Mouse (Mus musculus) midbrain, embryonic 16.5 days (tissue): ENCODE results near the gene Tmem219. TPM values are rescaled to one million over a fixed set of nuclear protein-coding genes. Genes with fewer than 3 reads are reported as not detected.
"Not testable (repeated sequence)": the region's sequence is repeated elsewhere in the genome, so short reads cannot be mapped to it uniquely, and the experiment has no call there.

Experiments used
- ATAC-seq: fragments of 200-750 bp; cut with Nextera tagmentation; 2 replicates; pipeline ENCODE4 v1.8.0; 2017; ENCODE audit warnings: moderate TSS enrichment
- H3K27ac ChIP-seq: fragments of 300-500 bp; sonication (generic); 2 replicates; pipeline ENCODE4 v1.5.1; 2014; ENCODE audit warnings: mild to moderate bottlenecking, low read length, mixed read lengths
- H3K27me3 ChIP-seq: fragments of 300-500 bp; sonication (generic); 2 replicates; pipeline ENCODE4 v1.6.1; 2014; ENCODE audit warnings: low read depth, low read length, mixed read lengths; ENCODE audit not compliant: control insufficient read depth, insufficient read depth
- H3K36me3 ChIP-seq: fragments of 300-500 bp; sonication (generic); 2 replicates; pipeline ENCODE4 v1.6.1; 2014; ENCODE audit warnings: mild to moderate bottlenecking, low read length, moderate library complexity, mixed read lengths; ENCODE audit not compliant: control insufficient read depth, insufficient read depth
- H3K4me1 ChIP-seq: fragments of 300-500 bp; sonication (generic); 2 replicates; pipeline ENCODE4 v1.6.1; 2014; ENCODE audit warnings: mild to moderate bottlenecking, low read length, mixed read lengths; ENCODE audit not compliant: control insufficient read depth, insufficient read depth
- H3K4me2 ChIP-seq: fragments of 300-500 bp; sonication (generic); 2 replicates; pipeline ENCODE4 v1.6.1; 2014; ENCODE audit warnings: mild to moderate bottlenecking, low read length, mixed read lengths
- H3K4me3 ChIP-seq: fragments of 300-500 bp; sonication (generic); 2 replicates; pipeline ENCODE4 v1.5.1; 2014; ENCODE audit warnings: low read depth, mild to moderate bottlenecking, low read length, moderate library complexity, mixed read lengths
- H3K9ac ChIP-seq: fragments of 300-500 bp; sonication (generic); 2 replicates; pipeline ENCODE4 v1.6.1; 2014; ENCODE audit warnings: low read depth, low read length, mixed read lengths
- H3K9me3 ChIP-seq: fragments of 300-500 bp; sonication (generic); replicated peaks from 2 replicates; pipeline ENCODE4 v1.6.1; 2014; ENCODE audit warnings: mild to moderate bottlenecking, low read length, mixed read lengths; ENCODE audit not compliant: control insufficient read depth, poor library complexity, severe bottlenecking
- WGBS: fragments of 180-500 bp; shearing (Covaris S2); extraction: QIAGEN DNeasy Blood & Tissue Kit; methylation state at CpG from one replicate; pipeline ENCODE4 v1.1.7; 2014; 5-methylcytosine and 5-hydroxymethylcytosine counted together
- polyA plus RNA-seq: library from polyadenylated mRNA; unstranded; fragments of >200 nt; fragmentation: Nextera tagmentation; extraction: Ambion mirVana; gene quantifications from 2 replicates; pipeline ENCODE4 v1.2.1, GENCODE M21; 2015

The Tmem219 gene
- polyA plus RNA-seq, 1 experiment from 2014 or later: 34.0 TPM

- Histone ChIP-seq H3K4me3 (no peak overlapping the region), H3K4me2 (no peak overlapping the region), H3K36me3 (no peaks in the 10 kb centered on the region), H3K9ac (no peak overlapping the region), H3K27me3 (no peaks in the 10 kb centered on the region), H3K4me1 (no peaks in the 10 kb centered on the region), H3K9me3 (no peaks in the 10 kb centered on the region), H3K27ac (no peak overlapping the region)
- 82% methylated on average over 3 of the region's 3 CpGs for WGBS
- no peak for ATAC-seq
Measured at GRCm38 (mm10) chr7:126905590-126905989, 17.1 kb downstream of the Tmem219 start.

DNA sequence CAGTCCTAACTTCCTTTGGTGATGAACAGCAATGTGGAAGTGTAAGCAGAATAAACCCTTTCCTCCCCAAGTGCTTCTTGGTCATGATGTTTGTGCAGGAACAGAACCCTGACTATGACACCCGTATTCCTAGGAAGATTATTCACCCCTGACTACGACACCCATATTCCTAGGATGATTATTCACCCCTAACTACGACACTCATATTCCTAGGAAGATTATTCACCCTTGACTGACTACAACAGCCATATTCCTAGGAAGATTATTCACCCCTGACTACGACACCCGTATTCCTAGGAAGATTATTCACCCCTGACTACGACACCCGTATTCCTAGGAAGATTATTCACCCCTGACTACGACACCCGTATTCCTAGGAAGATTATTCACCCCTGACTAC, 22.9 kb downstream of the Tmem219 start:
- not testable (repeated sequence) for H3K27ac ChIP-seq, H3K9ac ChIP-seq, H3K4me3 ChIP-seq, H3K27me3 ChIP-seq, H3K4me2 ChIP-seq, ATAC-seq, H3K36me3 ChIP-seq, H3K9me3 ChIP-seq
- peaks cover 16% of the 10 kb centered on the region for H3K4me1 ChIP-seq
- WGBS: 95% methylated on average over 7 of the region's 9 CpGs

DNA sequence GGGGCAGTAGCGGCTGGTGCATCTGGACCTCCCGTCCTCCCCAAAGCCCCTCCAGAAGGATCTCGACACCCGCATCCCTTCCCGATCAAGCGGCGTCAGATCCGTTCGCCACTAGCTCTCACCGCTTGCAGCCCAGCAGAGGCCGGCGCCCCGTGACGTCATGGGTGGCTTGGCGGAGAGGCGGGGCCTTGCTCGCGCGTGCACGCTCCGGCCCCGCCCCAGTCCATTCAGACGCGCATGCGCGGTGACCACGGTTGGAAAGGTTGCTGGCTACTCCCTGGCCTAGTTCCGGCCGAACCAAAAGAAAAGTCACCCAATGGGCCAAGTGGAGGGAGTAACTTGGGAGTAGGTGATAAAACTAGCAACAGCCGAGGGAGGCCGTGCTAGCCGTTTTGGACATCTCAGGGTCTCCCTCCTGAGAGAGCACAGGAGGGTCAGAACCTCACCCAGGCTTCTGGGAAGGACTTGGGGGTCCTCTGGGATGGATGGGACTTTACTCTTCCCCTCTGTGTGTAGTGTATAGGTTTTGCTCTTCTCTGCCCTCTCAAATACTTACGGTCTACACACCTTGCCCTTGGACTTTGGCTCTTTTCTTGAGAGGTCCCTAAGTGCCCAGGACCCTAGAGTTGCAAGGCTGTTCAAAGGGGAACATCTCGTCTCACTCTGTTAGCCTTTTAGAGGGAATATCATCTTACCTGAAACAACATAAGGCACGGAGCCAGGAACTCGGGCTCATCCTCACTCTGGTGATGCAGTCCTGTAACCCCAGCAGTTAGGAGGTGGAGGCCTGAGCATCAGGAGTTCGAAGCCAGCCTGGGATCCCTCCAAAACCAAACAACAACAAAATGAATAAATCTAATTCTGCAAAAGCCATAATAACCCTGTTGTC, 24.4 kb downstream of the Tmem219 start:
- Histone ChIP-seq H3K9me3 (no peaks in the 10 kb centered on the region), H3K4me2 (peak overlapping the region; percentile 79), H3K27me3 (no peaks in the 10 kb centered on the region), H3K4me3 (peak overlapping the region; percentile 65), H3K36me3 (no peaks in the 10 kb centered on the region), H3K27ac (peak overlapping the region; percentile 92), H3K4me1 (peaks cover 16% of the 10 kb centered on the region), H3K9ac (peak overlapping the region; percentile 89)
- WGBS: 12% methylated on average over 36 of the region's 37 CpGs
- ATAC-seq: peak; percentile 95

DNA sequence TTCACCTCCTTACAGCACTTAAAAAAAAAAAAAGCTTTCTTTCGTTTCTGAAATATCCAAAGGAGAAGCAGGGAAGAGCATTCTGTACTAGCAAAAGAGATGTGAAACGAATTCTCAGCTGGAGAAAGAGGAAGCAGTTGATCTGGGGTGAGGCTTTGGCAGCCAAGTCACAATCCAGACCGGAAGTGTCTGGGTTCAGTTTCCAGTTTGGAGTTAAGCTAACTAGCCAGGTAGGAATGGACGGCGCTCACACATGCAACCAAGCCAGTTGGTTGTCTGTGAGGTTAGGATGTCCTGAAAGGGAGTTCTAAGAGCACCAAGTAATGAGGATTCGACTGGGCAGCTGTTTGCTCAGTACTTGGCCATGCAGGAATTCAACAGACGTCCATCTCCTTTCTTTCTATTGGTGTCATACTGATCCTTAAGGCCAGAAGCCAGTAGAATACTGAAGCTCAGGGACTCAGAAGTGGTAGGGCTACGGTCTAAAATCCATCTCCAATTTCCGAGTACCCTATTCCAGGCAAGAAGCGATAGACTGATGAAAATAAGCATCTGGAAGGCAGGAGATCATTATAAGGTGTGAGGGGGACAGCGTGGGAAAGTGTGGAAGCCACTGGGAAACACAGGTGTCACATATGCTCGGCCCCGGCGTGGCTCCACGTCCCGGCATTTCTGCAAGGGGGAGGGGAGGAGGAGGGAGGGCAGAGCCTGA, 25.2 kb downstream of the Tmem219 start:
- H3K9ac ChIP-seq: peak overlapping the region; percentile 89
- no peaks in the 10 kb centered on the region for H3K27me3 ChIP-seq
- ATAC-seq: peak; percentile 56; the same call in 1 of the 2 replicates
- no peaks in the 10 kb centered on the region for H3K9me3 ChIP-seq
- H3K4me2 ChIP-seq: peak overlapping the region; percentile 79
- peak overlapping the region; percentile 65 for H3K4me3 ChIP-seq
- WGBS: 22% methylated on average over 16 of the region's 16 CpGs
- H3K27ac ChIP-seq: peak overlapping the region; percentile 92
- no peaks in the 10 kb centered on the region for H3K36me3 ChIP-seq
- H3K4me1 ChIP-seq: peaks cover 16% of the 10 kb centered on the region

DNA sequence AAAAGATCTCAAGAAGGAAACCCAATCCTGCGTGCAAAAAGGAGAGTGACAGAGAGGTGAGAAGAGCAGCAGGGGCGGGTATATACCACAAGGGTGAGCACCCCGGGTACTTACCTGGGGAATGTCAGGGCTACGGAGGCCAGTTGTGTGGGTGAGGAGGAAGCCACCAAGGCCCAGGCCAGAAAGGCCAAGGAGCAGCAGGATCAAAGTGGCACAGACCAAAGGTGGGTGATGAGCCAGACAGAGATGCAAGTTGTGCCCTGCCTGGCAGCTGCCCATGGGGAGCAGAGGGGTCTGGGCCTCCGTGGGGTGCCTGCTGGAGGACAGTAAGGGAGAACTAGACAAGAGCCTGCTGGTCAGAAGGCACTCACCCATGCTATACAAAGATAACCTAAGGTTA, 25.8 kb downstream of the Tmem219 start:
- Histone ChIP-seq H3K4me2 (peak overlapping the region; percentile 79), H3K4me1 (peaks cover 16% of the 10 kb centered on the region), H3K9me3 (no peaks in the 10 kb centered on the region), H3K9ac (no peak overlapping the region; the same call in 1 of the 2 replicates), H3K36me3 (no peaks in the 10 kb centered on the region), H3K27ac (no peak overlapping the region; the same call in 1 of the 2 replicates), H3K27me3 (no peaks in the 10 kb centered on the region), H3K4me3 (no peak overlapping the region)
- 92% methylated on average over 5 of the region's 5 CpGs for WGBS
- 0 out of 2 replicates have a peak, but pooled peaks have one; percentile 34 for ATAC-seq

DNA sequence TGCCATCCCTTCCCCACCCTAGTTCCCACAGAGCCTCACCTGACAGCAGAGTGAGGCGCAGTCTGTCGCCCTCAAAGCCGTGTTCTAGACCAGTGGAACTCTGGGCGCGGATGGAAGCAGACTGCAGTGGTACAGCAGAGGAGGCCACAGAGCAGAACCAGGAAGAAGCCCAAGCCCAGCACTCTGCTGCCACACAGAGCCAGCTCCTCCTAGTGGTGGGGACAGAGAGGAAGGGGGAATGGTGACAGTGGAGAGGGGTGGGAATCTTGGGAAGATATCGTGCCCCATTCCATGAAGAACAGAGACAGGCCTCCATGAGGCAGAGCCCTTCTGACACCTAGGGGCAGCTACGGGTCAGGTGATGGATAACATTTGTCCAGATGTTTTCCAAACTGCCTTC, 33.9 kb downstream of the Tmem219 start:
- no peak overlapping the region for H3K4me3 ChIP-seq
- H3K4me1 ChIP-seq: no peaks in the 10 kb centered on the region
- H3K4me2 ChIP-seq: no peak overlapping the region
- WGBS: 49% methylated on average over 7 of the region's 7 CpGs
- H3K36me3 ChIP-seq: no peaks in the 10 kb centered on the region
- no peaks in the 10 kb centered on the region for H3K27me3 ChIP-seq
- no peak overlapping the region for H3K9ac ChIP-seq
- no peaks in the 10 kb centered on the region for H3K9me3 ChIP-seq
- ATAC-seq: no peak
- H3K27ac ChIP-seq: no peak overlapping the region

DNA sequence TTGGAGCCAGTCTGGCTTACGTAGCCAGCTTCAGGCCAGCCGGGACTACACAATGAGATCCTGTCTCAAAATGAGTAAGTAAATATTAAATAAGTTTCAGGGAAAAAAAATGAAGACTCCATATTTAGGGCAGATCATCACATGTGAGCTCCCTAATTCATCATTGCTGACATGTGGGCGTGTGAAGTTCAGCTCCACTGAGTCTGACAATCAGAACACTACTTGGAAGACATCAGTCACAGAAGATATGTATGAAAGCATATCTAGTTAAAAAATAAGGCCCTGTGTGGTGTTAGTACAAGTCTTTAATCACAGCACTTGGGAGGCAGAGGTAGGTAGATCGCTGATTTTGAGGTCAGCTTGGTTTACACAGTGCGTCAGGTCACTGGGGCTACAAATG, 35.4 kb downstream of the Tmem219 start:
- 92% methylated on average over 5 of the region's 5 CpGs for WGBS
- H3K27ac ChIP-seq: no peak overlapping the region

GRCm38 (mm10) chr7:126884286-126885164, 38.2 kb downstream of the Tmem219 start, which contains the start of gene Taok2:
Gene Taok2 (minus strand): TSS chr7:126884703.
- Histone ChIP-seq H3K9ac (peak within 1 kb of the TSS; percentile 90), H3K4me1 (peaks cover 33% of the 10 kb centered on the region), H3K4me2 (peak within 1 kb of the TSS; percentile 77), H3K36me3 (peaks cover 6% of the 10 kb centered on the region; the same call in 1 of the 2 replicates), H3K27me3 (no peaks in the 10 kb centered on the region), H3K4me3 (peak within 1 kb of the TSS; percentile 85), H3K27ac (peak within 1 kb of the TSS; percentile 97), H3K9me3 (no peaks in the 10 kb centered on the region)
- ATAC-seq: peak; percentile 98
- under 1% methylated on average over 56 of the region's 56 CpGs for WGBS

More for the DNA sequence above, 35.4 kb downstream of the Tmem219 start:
- no peak for ATAC-seq
- Histone ChIP-seq H3K36me3 (no peaks in the 10 kb centered on the region), H3K4me3 (no peak overlapping the region), H3K4me2 (no peak overlapping the region), H3K4me1 (peaks cover 13% of the 10 kb centered on the region), H3K9ac (no peak overlapping the region), H3K9me3 (no peaks in the 10 kb centered on the region), H3K27me3 (no peaks in the 10 kb centered on the region)
